Mouse (Mus musculus) layer of hippocampus, adult 8-10 months (tissue): ENCODE measurements around the gene Fgf11. TPM values are rescaled to one million over a fixed set of nuclear protein-coding genes. Genes with fewer than 3 reads are reported as not detected.
A peak's percentile ranks its signal among the peaks of the same experiment; 100 is the strongest.

Source experiments
- DNase-seq, 2 experiments: peaks; one replicate each; pipeline ENCODE4 v3.0.0; 2022; ENCODE audit warnings: low spot score in 2 of 2
- total RNA-seq, 4 experiments: library from RNA; stranded (reverse); gene quantifications; 2 replicates each; pipeline ENCODE4 v1.2.4; 2022

Gene Fgf11
- total RNA-seq, 4 experiments from 2014 or later: 26.1 to 36.5 (median 30.6) TPM

GRCm38 (mm10) chr11:69816520-69816919 lies 14.9 kb upstream of the Fgf11 start:
- no peak for DNase-seq

GRCm38 (mm10) chr11:69815155-69815554 lies 13.5 kb upstream of the Fgf11 start, which contains the start of gene Gm39566:
Gene Gm39566 (minus strand): TSS chr11:69815298.
- DNase-seq: no peak

- no peak for DNase-seq
Measured at GRCm38 (mm10) chr11:69810280-69810679, 8.6 kb upstream of the Fgf11 start.

- no peak for DNase-seq
Measured at GRCm38 (mm10) chr11:69807641-69808040, 6.0 kb upstream of the Fgf11 start.

- no peak for DNase-seq
Measured at GRCm38 (mm10) chr11:69806378-69806777, 4.7 kb upstream of the Fgf11 start.

GRCm38 (mm10) chr11:69804972-69805909 lies 3.6 kb upstream of the Fgf11 start, which contains the start of gene Tmem102:
Gene Tmem102 (minus strand): TSS chr11:69805624.
- no peak for DNase-seq

- DNase-seq: no peak
Measured at GRCm38 (mm10) chr11:69804652-69804940, 2.9 kb upstream of the Fgf11 start.

GRCm38 (mm10) chr11:69803786-69804651 lies 2.4 kb upstream of the Fgf11 start:
- DNase-seq: peak in 1 of 2 experiments; percentile 60

GRCm38 (mm10) chr11:69803328-69803727 lies 1.7 kb upstream of the Fgf11 start:
- no peak for DNase-seq

GRCm38 (mm10) chr11:69802648-69803105 lies 1.0 kb upstream of the Fgf11 start:
- DNase-seq: peak; percentile 53 to 66

- peak in 1 of 2 experiments; percentile 25 for DNase-seq
Measured at GRCm38 (mm10) chr11:69800392-69801197, 1.1 kb downstream of the Fgf11 start.

- DNase-seq: peak in 1 of 2 experiments; percentile 39
Measured at GRCm38 (mm10) chr11:69800138-69800391, 1.6 kb downstream of the Fgf11 start.

- no peak for DNase-seq
Measured at GRCm38 (mm10) chr11:69799394-69800137, 2.1 kb downstream of the Fgf11 start.

- DNase-seq: no peak
Measured at GRCm38 (mm10) chr11:69797924-69798323, 3.7 kb downstream of the Fgf11 start.

GRCm38 (mm10) chr11:69795983-69796435 lies 5.6 kb downstream of the Fgf11 start:
- DNase-seq: no peak

- peak; percentile 88 to 93 for DNase-seq
Measured at GRCm38 (mm10) chr11:69795168-69795982, 6.3 kb downstream of the Fgf11 start, which contains the start of gene Chrnb1. Gene Chrnb1 (minus strand): TSS chr11:69795943.

GRCm38 (mm10) chr11:69793429-69793828 lies 8.2 kb downstream of the Fgf11 start:
- no peak for DNase-seq

- no peak for DNase-seq
Measured at GRCm38 (mm10) chr11:69791420-69791819, 10.2 kb downstream of the Fgf11 start.

- DNase-seq: no peak
Measured at GRCm38 (mm10) chr11:69789431-69789830, 12.2 kb downstream of the Fgf11 start.

- no peak for DNase-seq
Measured at GRCm38 (mm10) chr11:69787306-69787705, 14.4 kb downstream of the Fgf11 start.
